Mouse (Mus musculus) ES-E14 (cell line): ENCODE results near the gene Srm. TPM values are rescaled to one million over a fixed set of nuclear protein-coding genes. Genes with fewer than 3 reads are reported as not detected.

ENCODE experiments used
- DNase-seq: peaks from one replicate; pipeline ENCODE4 v3.0.0-alpha.2; 2013; ENCODE audit warnings: low read depth, low spot score
- H3K27ac ChIP-seq: 2 replicates; pipeline ENCODE4 v1.5.1; 2012; ENCODE audit warnings: low read depth, mild to moderate bottlenecking, low read length, moderate library complexity, mixed read lengths; ENCODE audit not compliant: poor library complexity, insufficient read depth, severe bottlenecking
- H3K36me3 ChIP-seq: 2 replicates; pipeline ENCODE4 v1.6.1; 2012; ENCODE audit warnings: mild to moderate bottlenecking, low read length, moderate library complexity, mixed read lengths; ENCODE audit not compliant: control insufficient read depth, poor library complexity, insufficient read depth, severe bottlenecking
- H3K4me1 ChIP-seq, 2 experiments: fragments of 150-350 bp in 1 of 2; sonication (generic) in 1 of 2; 2 replicates each; pipeline ENCODE4 v1.6.1; 2012; ENCODE audit warnings: low read length in 2 of 2, mild to moderate bottlenecking in 1 of 2, mixed read lengths in 1 of 2; ENCODE audit not compliant: control insufficient read depth in 2 of 2, insufficient read depth in 2 of 2, poor library complexity in 1 of 2
- H3K4me3 ChIP-seq, 2 experiments: fragments of 150-350 bp in 1 of 2; sonication (generic) in 1 of 2; 2 replicates each; pipeline ENCODE4 v1.5.1; 2012; ENCODE audit warnings: low read length in 2 of 2, low read depth in 1 of 2, mild to moderate bottlenecking in 1 of 2, mixed read lengths in 1 of 2; ENCODE audit not compliant: insufficient read depth in 1 of 2, poor library complexity in 1 of 2, severe bottlenecking in 1 of 2
- H3K9ac ChIP-seq: 2 replicates; pipeline ENCODE4 v1.6.1; 2012; ENCODE audit warnings: low read depth, mild to moderate bottlenecking, low read length, mixed read lengths; ENCODE audit not compliant: poor library complexity, insufficient read depth, severe bottlenecking
- H3K9me3 ChIP-seq: fragments of 150-350 bp; sonication (generic); 2 replicates; pipeline ENCODE4 v1.6.1; 2012; ENCODE audit warnings: low read depth, mild to moderate bottlenecking, low read length; ENCODE audit not compliant: control insufficient read depth, insufficient read depth
- CHD2 ChIP-seq: IDR thresholded peaks from 2 replicates; pipeline ENCODE4 v1.6.1; 2014; ENCODE audit warnings: mild to moderate bottlenecking, low read depth, low read length, inconsistent platforms
- HCFC1 ChIP-seq: IDR thresholded peaks from 2 replicates; pipeline ENCODE4 v1.6.1; 2012; ENCODE audit warnings: low read length, inconsistent platforms, borderline replicate concordance; ENCODE audit not compliant: insufficient read depth
- MAFK ChIP-seq: IDR thresholded peaks from 2 replicates; pipeline ENCODE4 v1.6.1; 2014; ENCODE audit warnings: mild to moderate bottlenecking, low read depth, low read length, inconsistent platforms; ENCODE audit not compliant: insufficient read depth
- ZC3H11A ChIP-seq: IDR thresholded peaks from 2 replicates; pipeline ENCODE4 v1.6.1; 2012; ENCODE audit warnings: low read depth, mild to moderate bottlenecking, inconsistent platforms, low read length, borderline replicate concordance
- ZNF384 ChIP-seq: IDR thresholded peaks from 2 replicates; pipeline ENCODE4 v1.6.1; 2012; ENCODE audit warnings: low read depth, low read length, inconsistent platforms
- in situ Hi-C, 2 experiments: fragments of 600-800 bp; cut with MboI; formaldehyde crosslinking; loops; one replicate each; pipeline ENCODE4 v1.15.1; 2025; ENCODE audit warnings: low sequenced_read_pairs in 2 of 2, inconsistent platforms in 1 of 2; ENCODE audit not compliant: unreplicated experiment in 2 of 2
- total RNA-seq: library from RNA; depleted of rRNA; stranded (reverse); fragments of 300-350 nt; gene quantifications from 2 replicates; pipeline ENCODE4 v1.2.3, GENCODE M21; 2012

Srm gene
- total RNA-seq, 1 experiment, result 165 TPM

- Histone ChIP-seq H3K36me3 (no peaks in the 10 kb centered on the region), H3K4me3 (no peak overlapping the region), H3K27ac (peak overlapping the region; percentile 88; the same call in 1 of the 2 replicates), H3K4me1 (peaks cover 0 to 8% of the 10 kb centered on the region in 2 experiments; a peak in 1 of 4 replicates), H3K9ac (no peak overlapping the region), H3K9me3 (no peaks in the 10 kb centered on the region)
- in situ Hi-C loops, result no loop called here
- TF ChIP-seq HCFC1 (no peak), MAFK (no peak), CHD2 (no peak), ZNF384 (no peak), ZC3H11A (no peak)
- DNase-seq, result no peak
Observed at GRCm38 (mm10) chr4:148632013-148632692, 40.9 kb downstream of the Srm start.

- Histone ChIP-seq H3K4me1 (peaks cover 0 to 5% of the 10 kb centered on the region in 2 experiments; a peak in 1 of 4 replicates), H3K9me3 (no peaks in the 10 kb centered on the region), H3K9ac (no peak overlapping the region), H3K36me3 (no peaks in the 10 kb centered on the region), H3K27ac (peak overlapping the region; percentile 88; the same call in 1 of the 2 replicates), H3K4me3 (no peak overlapping the region)
- DNase-seq, result no peak
- TF ChIP-seq MAFK (no peak), ZNF384 (no peak), ZC3H11A (no peak), CHD2 (no peak), HCFC1 (no peak)
- in situ Hi-C loops, result no loop called here
Observed at GRCm38 (mm10) chr4:148633395-148634061, 42.2 kb downstream of the Srm start.

- in situ Hi-C loops, result no loop called here
- no peak for DNase-seq
- no peaks in the 10 kb centered on the region for H3K9me3 ChIP-seq
- TF ChIP-seq CHD2 (no peak), ZNF384 (no peak), ZC3H11A (no peak), MAFK (no peak), HCFC1 (no peak)
- H3K4me3 ChIP-seq, result no peak overlapping the region
- peaks cover 0 to 5% of the 10 kb centered on the region in 2 experiments; a peak in 1 of 4 replicates for H3K4me1 ChIP-seq
- H3K27ac ChIP-seq, result no peak overlapping the region
- no peak overlapping the region for H3K9ac ChIP-seq
- no peaks in the 10 kb centered on the region for H3K36me3 ChIP-seq
Observed at GRCm38 (mm10) chr4:148635309-148635708, 44.0 kb downstream of the Srm start.

GRCm38 (mm10) chr4:148638302-148638701 is 47.0 kb downstream of the Srm start:
- no peaks in the 10 kb centered on the region for H3K9me3 ChIP-seq
- H3K9ac ChIP-seq, result 0 out of 2 replicates have a peak overlapping the region, but pooled peaks have one; percentile 6
- peaks cover 0 to 4% of the 10 kb centered on the region in 2 experiments; a peak in 1 of 4 replicates for H3K4me1 ChIP-seq
- H3K36me3 ChIP-seq, result no peaks in the 10 kb centered on the region
- in situ Hi-C loops, result no loop called here
- no peak for TF ChIP-seq CHD2
- TF ChIP-seq ZC3H11A, result no peak
- TF ChIP-seq MAFK, result no peak
- no peak for TF ChIP-seq HCFC1
- TF ChIP-seq ZNF384, result no peak
- H3K27ac ChIP-seq, result peak overlapping the region; percentile 5; the same call in 1 of the 2 replicates
- peak overlapping the region; percentile 9 to 11; a peak in 3 of 4 replicates for H3K4me3 ChIP-seq
- DNase-seq, result no peak
